Mouse (Mus musculus) cerebellum, postnatal 14 days (tissue): ENCODE data around the gene Cwc22.

ENCODE experiments used
- DNase-seq, 2 experiments: peaks; one replicate each; pipeline ENCODE4 v3.0.0; 2021; ENCODE audit warnings: mixed read lengths in 2 of 2

The Cwc22 gene

GRCm38 (mm10) chr2:77873806-77874205 is 72.4 kb downstream of the Cwc22 start:
- DNase-seq: no peak

- no peak for DNase-seq
Observed at GRCm38 (mm10) chr2:77872676-77873075, 73.5 kb downstream of the Cwc22 start.

- DNase-seq: no peak
Observed at GRCm38 (mm10) chr2:77871146-77871545, 75.0 kb downstream of the Cwc22 start.

DNA sequence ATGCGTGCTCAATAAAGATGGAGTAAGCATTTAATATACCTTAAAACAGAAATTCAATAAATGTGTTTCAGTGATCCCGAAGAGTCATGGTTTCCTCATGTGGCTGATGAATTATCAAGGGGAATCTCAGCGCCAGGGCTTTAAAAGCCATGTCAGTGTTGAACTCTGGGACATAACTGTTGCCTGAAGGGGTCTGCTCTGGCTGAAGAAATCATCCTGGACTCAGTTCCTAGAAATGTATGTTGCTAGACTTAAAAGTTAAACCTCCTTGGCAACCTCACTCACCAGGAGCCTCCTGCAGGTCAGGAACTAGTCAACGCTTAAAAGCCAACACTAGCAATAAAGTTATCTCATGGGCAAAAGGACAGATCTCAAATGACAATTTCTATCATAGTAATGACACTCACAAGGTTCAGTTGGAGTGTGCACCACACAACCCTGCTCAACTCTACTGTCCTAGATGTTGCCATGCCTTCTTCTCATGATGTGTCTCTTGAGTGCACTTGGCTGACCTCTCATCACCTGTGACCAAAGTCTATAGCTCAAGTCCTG is 76.4 kb downstream of the Cwc22 start:
- DNase-seq: no peak

- DNase-seq: no peak
Observed at GRCm38 (mm10) chr2:77863934-77864333, 82.2 kb downstream of the Cwc22 start.

DNA sequence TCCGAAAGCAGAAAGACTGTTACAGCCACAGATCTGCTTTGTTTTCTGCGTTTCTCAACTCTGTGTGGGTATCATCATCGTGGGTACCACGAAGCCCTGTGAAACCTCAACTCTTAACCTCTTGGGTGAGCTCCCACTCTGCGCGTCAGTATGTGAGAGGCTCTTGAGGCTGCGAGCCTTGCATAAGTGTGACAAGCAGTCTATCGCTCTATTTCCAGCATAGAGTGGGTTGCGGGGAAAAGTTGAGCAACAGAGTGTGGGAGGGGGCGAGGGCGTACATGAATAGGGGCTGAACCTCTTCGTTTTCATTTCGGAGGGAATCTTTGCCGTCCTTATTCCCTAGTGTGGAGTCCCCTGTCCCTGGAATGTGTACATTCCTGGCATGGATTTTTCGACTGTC is 82.7 kb downstream of the Cwc22 start:
- DNase-seq: no peak

DNA sequence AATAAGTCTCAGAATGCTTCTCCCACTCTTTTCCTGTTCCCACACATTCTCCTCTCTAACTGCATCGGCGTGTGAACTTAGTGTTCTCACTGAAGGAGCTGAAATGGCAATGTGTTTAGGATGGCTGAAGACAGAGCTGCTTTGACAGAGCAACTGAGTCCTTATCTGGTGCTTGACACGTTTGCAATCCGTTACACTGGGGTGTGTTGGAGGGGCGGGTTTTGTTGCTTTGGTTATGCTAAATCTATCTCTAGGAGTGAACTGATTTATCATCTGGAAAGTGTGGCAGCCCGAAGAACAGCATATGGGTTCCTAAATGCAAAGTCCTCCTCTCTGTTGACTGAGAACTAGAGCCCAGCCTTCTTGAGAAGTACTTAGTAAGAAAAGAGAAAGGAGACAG is 104.7 kb downstream of the Cwc22 start:
- no peak for DNase-seq

DNA sequence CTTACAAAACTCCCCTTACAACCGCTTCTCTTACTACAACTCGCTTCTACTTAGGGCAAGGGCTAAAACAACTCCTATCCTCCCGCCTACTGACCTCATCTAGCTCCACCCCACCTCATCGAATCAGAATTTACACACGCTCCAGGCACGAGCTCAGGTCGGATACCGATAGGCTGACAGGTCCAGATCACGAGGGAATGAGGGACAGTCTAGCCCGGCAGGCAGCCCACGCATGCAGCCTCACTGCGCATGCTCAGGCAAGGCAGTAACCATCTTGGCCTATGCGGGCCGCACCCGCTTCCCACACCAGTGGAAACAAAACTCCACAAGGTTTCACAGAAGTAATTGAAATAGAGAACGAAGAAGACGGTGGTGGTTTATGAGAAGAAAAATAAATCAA is 106.6 kb downstream of the Cwc22 start:
- DNase-seq: no peak

- no peak for DNase-seq
Observed at GRCm38 (mm10) chr2:77838688-77839087, 107.5 kb downstream of the Cwc22 start.

GRCm38 (mm10) chr2:77835781-77836180 is 110.4 kb downstream of the Cwc22 start:
- peak; percentile 38 to 65 for DNase-seq
